Mouse (Mus musculus) limb, embryonic 15.5 days (tissue): Measurements from ENCODE around the gene B230104I21Rik. TPM values are rescaled to one million over a fixed set of nuclear protein-coding genes. Genes with fewer than 3 reads are reported as not detected.

Experiments used
- ATAC-seq: fragments of 200-750 bp; cut with Nextera tagmentation; 2 replicates; pipeline ENCODE4 v1.8.0; 2017; ENCODE audit warnings: low read depth, moderate TSS enrichment; ENCODE audit not compliant: insufficient number of reproducible peaks, low FRiP score, low TSS enrichment
- H3K27ac ChIP-seq: fragments of 300-500 bp; sonication (generic); 2 replicates; pipeline ENCODE4 v1.5.1; 2015; ENCODE audit warnings: moderate library complexity, mild to moderate bottlenecking, inconsistent platforms
- H3K27me3 ChIP-seq: fragments of 300-500 bp; sonication (generic); 2 replicates; pipeline ENCODE4 v1.6.1; 2015; ENCODE audit warnings: inconsistent platforms
- H3K36me3 ChIP-seq: fragments of 300-500 bp; sonication (generic); 2 replicates; pipeline ENCODE4 v1.6.1; 2015; ENCODE audit warnings: inconsistent platforms
- H3K4me1 ChIP-seq: fragments of 300-500 bp; sonication (generic); 2 replicates; pipeline ENCODE4 v1.6.1; 2015; ENCODE audit warnings: inconsistent platforms
- H3K4me2 ChIP-seq: fragments of 300-500 bp; sonication (generic); 2 replicates; pipeline ENCODE4 v1.6.1; 2015; ENCODE audit warnings: mild to moderate bottlenecking, inconsistent platforms
- H3K4me3 ChIP-seq: fragments of 300-500 bp; sonication (generic); 2 replicates; pipeline ENCODE4 v1.5.1; 2015; ENCODE audit warnings: mild to moderate bottlenecking, inconsistent platforms
- H3K9ac ChIP-seq: fragments of 300-500 bp; sonication (generic); 2 replicates; pipeline ENCODE4 v1.6.1; 2015; ENCODE audit warnings: inconsistent platforms
- H3K9me3 ChIP-seq: fragments of 300-500 bp; sonication (generic); 2 replicates; pipeline ENCODE4 v1.6.1; 2016; ENCODE audit warnings: inconsistent platforms
- WGBS: fragments of 180-500 bp; shearing (Covaris S2); methylation state at CpG from one replicate; pipeline ENCODE4 v1.1.7; 2015; 5-methylcytosine and 5-hydroxymethylcytosine counted together
- polyA plus RNA-seq: library from polyadenylated mRNA; unstranded; fragments of >200 nt; fragmentation: Nextera tagmentation; extraction: Ambion mirVana; gene quantifications from 2 replicates; pipeline ENCODE4 v1.2.1, GENCODE M21; 2015

Gene B230104I21Rik
- polyA plus RNA-seq, 1 experiment from 2014 or later, result not detected

DNA sequence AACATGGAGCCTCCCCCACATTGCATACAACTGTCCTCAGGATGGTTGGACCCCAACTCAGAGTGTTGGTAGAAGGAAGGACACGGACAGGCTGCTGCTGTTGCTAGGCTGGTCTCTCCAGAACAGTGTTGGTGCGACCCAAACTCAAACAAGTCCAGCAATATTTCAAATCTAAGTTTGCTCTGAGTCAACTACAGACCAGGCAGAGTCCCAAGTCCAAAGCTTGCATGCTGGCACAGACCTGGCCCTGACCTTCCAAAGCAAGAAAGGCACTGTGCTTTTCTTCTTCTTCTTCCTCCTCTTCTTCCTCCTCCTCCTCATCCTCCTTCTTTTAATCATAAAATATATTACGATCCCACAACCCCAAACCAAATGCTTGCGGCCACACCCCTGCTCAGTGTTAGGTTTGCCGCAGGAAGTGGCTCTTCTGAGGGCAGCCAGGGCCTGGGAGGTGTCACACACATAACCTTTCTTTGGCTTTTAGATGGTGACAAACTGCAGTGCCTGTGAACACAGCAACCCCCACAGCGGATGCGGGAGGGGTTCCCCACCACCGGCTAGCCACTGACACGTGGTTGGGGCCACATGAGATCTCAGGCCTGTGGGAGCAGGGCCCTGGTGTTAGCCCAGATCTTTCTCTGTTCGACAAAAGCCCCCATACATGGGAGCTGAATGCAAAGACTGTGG, 40.2 kb downstream of the B230104I21Rik start:
- H3K4me3 ChIP-seq, result no peak overlapping the region
- peaks cover 11% of the 10 kb centered on the region for H3K4me1 ChIP-seq
- WGBS, result 75% methylated on average over 10 of the region's 10 CpGs

GRCm38 (mm10) chr4:154378876-154379275, 42.9 kb downstream of the B230104I21Rik start:
- Histone ChIP-seq H3K36me3 (0 out of 2 replicates have a peak, but pooled peaks cover 3% of the 10 kb centered on the region), H3K4me3 (no peak overlapping the region), H3K9me3 (no peaks in the 10 kb centered on the region), H3K27ac (no peak overlapping the region), H3K4me2 (no peak overlapping the region), H3K27me3 (no peaks in the 10 kb centered on the region), H3K9ac (no peak overlapping the region), H3K4me1 (no peaks in the 10 kb centered on the region)
- ATAC-seq, result no peak
- WGBS, result 88% methylated on average over 2 of the region's 2 CpGs

More for the DNA sequence above, 40.2 kb downstream of the B230104I21Rik start:
- 0 out of 2 replicates have a peak, but pooled peaks cover 3% of the 10 kb centered on the region for H3K36me3 ChIP-seq
- no peak overlapping the region for H3K27ac ChIP-seq
- no peaks in the 10 kb centered on the region for H3K9me3 ChIP-seq
- no peaks in the 10 kb centered on the region for H3K27me3 ChIP-seq
- H3K9ac ChIP-seq, result no peak overlapping the region
- H3K4me2 ChIP-seq, result no peak overlapping the region
- ATAC-seq, result no peak

GRCm38 (mm10) chr4:154385208-154385607, 49.3 kb downstream of the B230104I21Rik start:
- 36% methylated on average over 8 of the region's 8 CpGs for WGBS
- Histone ChIP-seq H3K4me1 (peaks cover 41% of the 10 kb centered on the region), H3K4me3 (no peak overlapping the region), H3K27me3 (no peaks in the 10 kb centered on the region), H3K27ac (peak overlapping the region; percentile 67), H3K9ac (no peak overlapping the region), H3K36me3 (no peaks in the 10 kb centered on the region), H3K4me2 (no peak overlapping the region), H3K9me3 (no peaks in the 10 kb centered on the region)
- ATAC-seq, result no peak; the same call in 1 of the 2 replicates

DNA sequence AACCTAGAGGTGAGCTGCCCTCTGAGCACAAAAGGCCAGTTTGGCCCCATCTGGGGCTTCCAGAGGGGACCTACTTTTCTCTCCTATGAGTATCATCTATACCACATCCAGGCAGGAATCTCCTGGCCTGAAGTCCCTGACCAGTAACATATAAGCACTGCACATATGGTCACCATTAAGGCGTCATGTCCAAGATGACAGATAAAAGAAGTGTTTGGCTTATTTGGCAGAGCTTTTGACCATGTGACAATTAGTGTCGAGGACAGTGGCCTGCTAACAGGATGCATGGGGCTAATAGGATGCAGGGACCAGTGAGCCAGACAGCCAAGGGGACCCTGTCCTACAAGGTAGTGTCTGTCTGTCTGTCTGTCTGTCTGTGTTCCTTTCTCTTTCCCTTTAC, 50.0 kb downstream of the B230104I21Rik start:
- Histone ChIP-seq H3K9ac (no peak overlapping the region), H3K4me3 (no peak overlapping the region), H3K4me2 (no peak overlapping the region), H3K9me3 (no peaks in the 10 kb centered on the region), H3K27me3 (no peaks in the 10 kb centered on the region), H3K4me1 (peaks cover 48% of the 10 kb centered on the region), H3K36me3 (no peaks in the 10 kb centered on the region), H3K27ac (0 out of 2 replicates have a peak overlapping the region, but pooled peaks have one; percentile 67)
- 42% methylated on average over 2 of the region's 2 CpGs for WGBS
- no peak for ATAC-seq

DNA sequence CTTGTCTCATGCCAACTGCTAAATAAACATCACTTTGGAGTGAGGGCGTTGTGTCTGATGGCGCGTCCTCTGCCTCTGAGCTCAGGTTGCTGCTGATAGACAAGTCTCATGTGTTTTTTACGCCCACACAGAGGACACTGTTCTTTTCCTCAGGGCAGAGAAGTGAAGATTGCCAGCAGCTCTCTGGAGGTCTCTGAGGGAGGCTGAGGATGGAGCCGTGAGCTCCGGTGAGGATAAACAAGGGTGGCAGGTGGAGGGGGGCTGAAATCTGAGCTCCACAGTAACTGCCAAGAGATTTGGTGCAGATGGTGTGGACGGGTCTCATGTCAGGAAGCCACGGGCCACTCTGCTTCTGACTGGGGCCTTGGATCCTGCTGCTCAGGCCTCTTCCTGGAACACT, 50.9 kb downstream of the B230104I21Rik start:
- Histone ChIP-seq H3K27me3 (no peaks in the 10 kb centered on the region), H3K9ac (no peak overlapping the region), H3K9me3 (no peaks in the 10 kb centered on the region), H3K36me3 (no peaks in the 10 kb centered on the region), H3K4me3 (no peak overlapping the region), H3K27ac (no peak overlapping the region), H3K4me1 (peaks cover 57% of the 10 kb centered on the region), H3K4me2 (no peak overlapping the region)
- ATAC-seq, result no peak
- 37% methylated on average over 8 of the region's 8 CpGs for WGBS

DNA sequence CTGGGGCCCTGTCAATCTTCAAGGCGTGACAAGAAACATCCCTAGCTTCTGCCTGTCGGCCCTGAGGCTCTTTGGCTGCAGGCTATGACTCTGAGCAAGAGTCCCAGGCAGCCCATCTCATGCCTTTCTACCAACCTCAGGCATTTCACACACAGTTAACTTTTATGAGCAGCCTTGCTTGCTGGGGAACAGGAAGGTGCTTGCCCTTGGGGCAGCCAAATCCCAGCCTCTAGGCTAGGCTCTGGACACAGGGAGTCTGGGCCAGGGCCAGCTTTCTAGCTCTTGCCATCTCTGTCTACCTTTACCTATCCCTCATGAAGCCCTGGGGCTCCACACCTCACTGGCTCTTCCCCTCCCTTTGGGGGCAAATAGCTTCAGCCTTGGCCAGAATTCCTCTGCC, 53.7 kb downstream of the B230104I21Rik start:
- Histone ChIP-seq H3K27ac (0 out of 2 replicates have a peak overlapping the region, but pooled peaks have one; percentile 38), H3K4me3 (no peak overlapping the region), H3K9ac (no peak overlapping the region), H3K27me3 (no peaks in the 10 kb centered on the region), H3K9me3 (no peaks in the 10 kb centered on the region), H3K4me2 (no peak overlapping the region), H3K36me3 (no peaks in the 10 kb centered on the region), H3K4me1 (peaks cover 75% of the 10 kb centered on the region)
- no peak for ATAC-seq
- WGBS, result 40% methylated on average over 2 of the region's 2 CpGs

DNA sequence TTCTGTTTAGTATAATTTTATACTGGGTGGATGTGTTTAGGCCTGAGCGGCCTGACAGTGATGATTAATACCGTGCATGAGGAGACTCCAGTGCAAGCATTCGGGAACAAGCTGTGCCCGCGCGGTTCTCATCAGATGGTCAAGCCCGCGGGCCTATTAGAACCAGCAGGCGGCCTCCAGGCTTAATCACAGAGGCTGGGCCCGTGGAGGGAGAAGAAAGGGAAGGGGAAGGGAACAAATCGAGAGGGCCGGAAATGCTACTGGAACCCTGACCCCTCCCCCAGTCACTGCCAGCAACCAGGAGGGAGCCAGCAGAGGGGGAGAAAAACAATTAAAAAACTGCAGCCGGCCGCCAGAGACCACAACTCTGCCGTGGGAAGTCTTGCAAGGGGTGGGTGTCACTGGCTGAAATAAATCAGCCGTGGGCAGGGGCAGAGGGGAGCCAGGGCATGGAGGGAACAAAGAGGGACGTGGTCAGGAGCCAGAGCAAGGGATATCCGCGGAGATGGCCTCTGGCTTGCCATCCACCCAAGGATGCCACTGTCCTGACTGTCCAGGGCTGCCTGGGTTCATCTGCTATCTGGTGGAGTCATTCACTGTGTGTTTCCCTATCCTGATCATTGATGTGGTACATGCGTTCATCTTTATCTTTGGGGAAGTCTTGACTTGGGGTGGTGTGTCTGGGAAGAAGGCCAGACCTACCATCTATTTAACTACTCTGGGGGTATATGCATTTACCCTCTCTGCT, 54.6 kb downstream of the B230104I21Rik start:
- Histone ChIP-seq H3K9ac (no peak overlapping the region), H3K27me3 (no peaks in the 10 kb centered on the region), H3K9me3 (no peaks in the 10 kb centered on the region), H3K4me3 (no peak overlapping the region), H3K27ac (peak overlapping the region; percentile 38), H3K4me2 (no peak overlapping the region), H3K36me3 (no peaks in the 10 kb centered on the region), H3K4me1 (peaks cover 71% of the 10 kb centered on the region)
- 13% methylated on average over 20 of the region's 20 CpGs for WGBS
- ATAC-seq, result no peak

DNA sequence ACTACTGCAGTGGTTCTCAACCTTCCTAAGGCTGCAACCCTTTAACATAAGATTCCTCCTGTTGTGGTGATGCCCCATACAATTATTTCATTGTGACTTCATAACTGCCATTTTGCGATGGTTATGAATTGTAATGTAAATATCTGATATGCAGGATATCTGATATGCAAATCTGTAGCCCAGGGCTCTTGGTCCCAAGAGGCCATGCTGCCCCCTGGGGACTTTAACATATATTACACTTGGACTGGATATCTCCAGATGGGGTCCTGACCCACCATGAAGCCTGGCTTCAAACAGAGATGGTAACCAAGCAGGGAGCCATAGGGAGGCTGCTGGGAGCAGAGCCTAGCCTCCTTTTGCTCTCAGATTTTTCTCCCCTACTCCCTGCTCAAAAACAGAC, 56.7 kb downstream of the B230104I21Rik start:
- H3K4me2 ChIP-seq, result no peak overlapping the region
- H3K36me3 ChIP-seq, result no peaks in the 10 kb centered on the region
- H3K27ac ChIP-seq, result no peak overlapping the region
- H3K4me3 ChIP-seq, result no peak overlapping the region
- WGBS, result 85% methylated on average over 1 of the region's 1 CpGs
- H3K9me3 ChIP-seq, result no peaks in the 10 kb centered on the region
- H3K4me1 ChIP-seq, result peaks cover 59% of the 10 kb centered on the region
- H3K27me3 ChIP-seq, result no peaks in the 10 kb centered on the region
- H3K9ac ChIP-seq, result no peak overlapping the region
- ATAC-seq, result no peak

DNA sequence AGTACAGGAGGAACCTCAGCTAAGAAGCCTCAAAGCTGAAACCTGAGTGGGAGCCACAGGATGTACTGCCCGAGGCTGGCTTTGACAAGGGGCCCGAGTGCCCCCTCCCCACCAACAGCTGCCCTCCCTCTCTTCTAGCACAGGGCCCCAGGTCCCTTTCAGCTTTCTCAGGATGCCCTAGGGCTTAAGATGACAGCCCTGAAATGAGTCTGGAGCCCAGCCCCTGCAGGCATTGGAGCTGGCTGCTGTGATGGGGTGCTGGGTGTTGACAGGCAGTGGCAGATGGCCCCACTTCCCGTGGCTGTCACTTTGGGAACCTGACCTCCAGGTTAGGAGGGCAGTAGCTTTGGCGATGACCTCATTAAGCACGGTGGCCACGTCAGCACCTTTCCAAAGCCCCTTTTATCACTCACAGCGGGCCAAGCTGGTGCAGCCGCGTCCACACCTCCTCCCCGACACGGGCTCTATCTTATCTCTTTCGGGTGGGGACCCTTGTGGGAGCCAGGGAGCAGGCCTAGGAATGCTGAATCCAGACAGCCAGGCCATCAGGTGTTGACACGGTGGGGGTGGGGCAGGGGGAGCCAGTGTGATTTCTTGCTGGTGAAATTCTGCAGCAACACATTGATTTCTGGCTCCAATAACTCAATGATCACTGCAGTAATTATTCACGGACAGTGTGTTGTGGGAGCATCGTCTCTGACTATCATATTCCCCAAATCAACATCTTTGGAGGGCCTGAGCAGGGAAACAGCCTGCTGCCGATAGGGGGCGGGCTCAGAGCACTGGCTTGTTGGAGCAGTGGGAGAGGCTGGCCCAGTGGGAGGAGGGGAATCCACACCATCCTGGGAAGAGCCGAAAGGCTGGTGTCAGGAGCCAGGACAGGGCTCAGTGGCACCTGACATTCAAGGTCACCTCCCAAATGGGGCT, 57.5 kb downstream of the B230104I21Rik start:
- Histone ChIP-seq H3K4me2 (no peak overlapping the region), H3K4me1 (peaks cover 59% of the 10 kb centered on the region), H3K27ac (no peak overlapping the region), H3K36me3 (no peaks in the 10 kb centered on the region), H3K27me3 (no peaks in the 10 kb centered on the region), H3K4me3 (no peak overlapping the region), H3K9me3 (no peaks in the 10 kb centered on the region), H3K9ac (no peak overlapping the region)
- 26% methylated on average over 18 of the region's 18 CpGs for WGBS
- ATAC-seq, result no peak

GRCm38 (mm10) chr4:154394123-154394722, 58.3 kb downstream of the B230104I21Rik start:
- H3K4me1 ChIP-seq, result peaks cover 56% of the 10 kb centered on the region
- H3K27me3 ChIP-seq, result no peaks in the 10 kb centered on the region
- H3K27ac ChIP-seq, result no peak overlapping the region
- H3K4me2 ChIP-seq, result no peak overlapping the region
- no peak overlapping the region for H3K4me3 ChIP-seq
- ATAC-seq, result no peak
- H3K9me3 ChIP-seq, result no peaks in the 10 kb centered on the region
- H3K9ac ChIP-seq, result no peak overlapping the region
- no peaks in the 10 kb centered on the region for H3K36me3 ChIP-seq
- 70% methylated on average over 7 of the region's 7 CpGs for WGBS

DNA sequence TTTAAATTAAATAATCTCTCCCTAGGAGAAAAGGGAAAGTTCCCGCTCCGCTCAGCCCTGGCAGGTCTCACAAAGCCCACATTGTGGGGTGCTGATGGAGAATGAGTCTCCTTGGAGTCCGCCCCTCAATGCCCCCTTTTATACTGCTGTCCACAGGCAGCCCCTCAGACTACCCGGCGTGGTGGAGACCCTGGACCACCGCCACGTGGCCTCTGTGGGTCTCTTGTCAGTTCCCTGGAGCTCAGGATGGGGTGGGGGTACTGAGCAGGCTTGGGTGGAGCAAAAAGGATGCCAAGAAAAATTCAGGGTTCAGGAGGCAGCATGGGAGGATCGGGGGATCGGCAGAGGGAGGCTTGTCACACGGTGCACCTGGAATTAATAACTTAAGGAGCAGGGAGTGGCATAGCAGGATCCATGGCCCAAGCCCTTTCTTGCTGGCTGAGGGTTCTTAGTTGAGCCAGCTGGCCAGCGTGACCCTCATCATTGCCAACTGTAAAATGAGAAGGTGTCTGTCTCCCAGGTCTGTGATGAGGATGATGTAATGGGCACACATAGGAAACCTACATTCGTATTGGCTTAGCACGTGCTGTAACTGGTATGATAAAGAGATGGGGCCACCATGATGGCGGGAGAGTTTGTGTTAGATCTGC, 60.9 kb downstream of the B230104I21Rik start:
- H3K9ac ChIP-seq, result no peak overlapping the region
- no peaks in the 10 kb centered on the region for H3K36me3 ChIP-seq
- 54% methylated on average over 14 of the region's 14 CpGs for whole genome bisulfite sequencing
- ATAC-seq, result peak; percentile 57
- H3K4me1 ChIP-seq, result peaks cover 53% of the 10 kb centered on the region
- H3K9me3 ChIP-seq, result no peaks in the 10 kb centered on the region
- H3K27me3 ChIP-seq, result no peaks in the 10 kb centered on the region
- H3K27ac ChIP-seq, result peak overlapping the region; percentile 62
- no peak overlapping the region for H3K4me3 ChIP-seq
- H3K4me2 ChIP-seq, result no peak overlapping the region
